Mouse (Mus musculus): ENCODE data around the gene Gm20696.

DNA sequence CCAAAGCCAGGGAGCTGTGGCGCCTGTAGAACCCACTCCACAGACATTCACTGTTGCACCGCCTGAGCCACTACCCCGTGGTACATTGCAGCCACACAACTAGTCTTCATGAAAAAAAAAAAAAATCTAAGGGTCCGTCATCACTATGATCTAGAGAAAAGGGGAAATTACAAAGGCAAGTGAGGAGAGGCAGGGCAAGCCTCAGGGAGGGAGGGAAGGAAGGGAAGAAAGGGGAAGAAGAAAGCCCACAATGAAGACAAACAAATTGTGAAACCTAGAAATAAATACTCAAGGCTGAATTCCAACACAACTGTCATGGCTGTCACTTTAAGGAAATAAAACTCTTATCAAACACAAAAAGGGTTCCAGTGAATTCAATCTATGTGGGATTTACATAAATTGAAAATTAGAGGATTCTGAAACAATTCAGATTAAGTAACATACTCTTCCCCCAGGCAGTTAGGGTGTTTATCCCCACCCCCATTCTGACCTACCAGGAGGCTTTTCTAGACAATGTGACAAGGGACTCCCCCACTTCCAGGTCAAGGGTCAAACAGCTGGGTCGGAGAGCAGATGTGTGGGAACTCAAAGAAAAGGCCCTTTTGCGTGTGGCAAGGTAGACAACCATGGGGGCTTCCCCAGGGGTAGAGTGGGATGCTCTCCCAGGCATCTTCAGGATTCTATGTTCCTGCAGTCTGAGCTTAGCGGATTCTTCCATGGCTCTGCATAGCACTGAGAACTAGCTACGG is 176.5 kb downstream of the Gm20696 start:
- TF ChIP-seq CTCF (IDR thresholded peaks at IDR 0.05; ENCODE audit: low read depth) (no peak), EP300 (optimal IDR thresholded peaks at IDR 0.05) (no peak)
